Mouse (Mus musculus) central nervous system, embryonic 11.5 days (tissue): ENCODE results near the gene Olfr1474. TPM values are rescaled to one million over a fixed set of nuclear protein-coding genes. Genes with fewer than 3 reads are reported as not detected.

Source experiments
- polyA plus RNA-seq: library from polyadenylated mRNA; depleted of rRNA; stranded (reverse); fragments of >200 nt; gene quantifications from 2 replicates; pipeline ENCODE4 v1.2.3, GENCODE M21; 2012; rRNA removed

The Olfr1474 gene
- polyA plus RNA-seq, result not detected in 2 replicates

GRCm38 (mm10) chr19:13469265-13469664, at the start of gene Olfr1474:
Gene Olfr1474 (plus strand): TSS chr19:13469565.

GRCm38 (mm10) chr19:13443109-13443508, 26.3 kb upstream of the Olfr1474 start, which contains the start of gene Olfr1471:
Gene Olfr1471 (plus strand): TSS chr19:13443409.

GRCm38 (mm10) chr19:13455986-13456385, 13.4 kb upstream of the Olfr1474 start, which contains the start of gene Olfr1472:
Gene Olfr1472 (minus strand): TSS chr19:13456086.

GRCm38 (mm10) chr19:13480096-13480495, 10.7 kb downstream of the Olfr1474 start, which contains the start of gene Olfr1475:
Gene Olfr1475 (minus strand): TSS chr19:13480196.

GRCm38 (mm10) chr19:13500246-13500645, 30.9 kb downstream of the Olfr1474 start, which contains the start of gene Olfr1477:
Gene Olfr1477 (plus strand): TSS chr19:13500546.

Other genes with a start within 250 kb of the Olfr1474 start
- gene Olfr1463, start 238.2 kb upstream of the Olfr1474 start, polyA plus RNA-seq, result not detected in 2 replicates
- gene Olfr1465, start 154.0 kb upstream of the Olfr1474 start, polyA plus RNA-seq, result not detected in 2 replicates
- gene Olfr1466, start 130.7 kb upstream of the Olfr1474 start, polyA plus RNA-seq, result not detected in 2 replicates
- not detected in 2 replicates for gene Olfr1467, start 107.3 kb upstream of the Olfr1474 start, polyA plus RNA-seq
- gene Olfr1469, start 61.7 kb upstream of the Olfr1474 start, polyA plus RNA-seq, result not detected in 2 replicates
- not detected in 2 replicates for gene Olfr1471, start 26.2 kb upstream of the Olfr1474 start, polyA plus RNA-seq
- gene Olfr1472, start 13.5 kb upstream of the Olfr1474 start, polyA plus RNA-seq, result not detected in 2 replicates
- not detected in 2 replicates for gene Olfr1475, start 10.6 kb downstream of the Olfr1474 start, polyA plus RNA-seq
- not detected in 2 replicates for gene Olfr1477, start 31.0 kb downstream of the Olfr1474 start, polyA plus RNA-seq
- not detected in 2 replicates for gene Olfr1480, start 58.3 kb downstream of the Olfr1474 start, polyA plus RNA-seq
- gene Olfr1484, start 113.9 kb downstream of the Olfr1474 start, polyA plus RNA-seq, result not detected in 2 replicates
- not detected in 2 replicates for gene Olfr1487, start 147.8 kb downstream of the Olfr1474 start, polyA plus RNA-seq
- not detected in 2 replicates for gene Olfr1489, start 162.1 kb downstream of the Olfr1474 start, polyA plus RNA-seq
- gene Olfr1490, start 181.5 kb downstream of the Olfr1474 start, polyA plus RNA-seq, result not detected in 2 replicates
- not detected in 2 replicates for gene Olfr1491, start 227.7 kb downstream of the Olfr1474 start, polyA plus RNA-seq